Mouse (Mus musculus) hindbrain, embryonic 16.5 days (tissue): ENCODE measurements at regions not wholly inside any gene's neighbourhood (a gene's known extent, or its start where the extent isn't known, plus 50 kb on each side); places are given as distances from the start of the nearest gene placed in this dataset.

Experiments used
- ATAC-seq: fragments of 200-750 bp; cut with Nextera tagmentation; 2 replicates; pipeline ENCODE4 v1.8.0; 2017; ENCODE audit warnings: moderate TSS enrichment, moderate library complexity
- H3K27ac ChIP-seq: fragments of 300-500 bp; sonication (generic); 2 replicates; pipeline ENCODE4 v1.5.1; 2014; ENCODE audit warnings: low read depth, mild to moderate bottlenecking, control low read depth, low read length, moderate library complexity
- H3K27me3 ChIP-seq: fragments of 300-500 bp; sonication (generic); replicated peaks from 2 replicates; pipeline ENCODE4 v1.6.1; 2014; ENCODE audit warnings: low read length; ENCODE audit not compliant: control insufficient read depth, insufficient read depth
- H3K36me3 ChIP-seq: fragments of 300-500 bp; sonication (generic); 2 replicates; pipeline ENCODE4 v1.6.1; 2014; ENCODE audit warnings: mild to moderate bottlenecking, low read length, moderate library complexity, mixed read lengths; ENCODE audit not compliant: control insufficient read depth, insufficient read depth
- H3K4me1 ChIP-seq: fragments of 300-500 bp; sonication (generic); 2 replicates; pipeline ENCODE4 v1.6.1; 2014; ENCODE audit warnings: low read depth, low read length; ENCODE audit not compliant: control insufficient read depth, insufficient read depth
- H3K4me2 ChIP-seq: fragments of 300-500 bp; sonication (generic); 2 replicates; pipeline ENCODE4 v1.6.1; 2014; ENCODE audit warnings: mild to moderate bottlenecking, low read length, control low read depth, moderate library complexity
- H3K4me3 ChIP-seq: fragments of 300-500 bp; sonication (generic); 2 replicates; pipeline ENCODE4 v1.5.1; 2014; ENCODE audit warnings: mild to moderate bottlenecking, low read length, control low read depth, moderate library complexity
- H3K9ac ChIP-seq: fragments of 300-500 bp; sonication (generic); 2 replicates; pipeline ENCODE4 v1.6.1; 2014; ENCODE audit warnings: low read depth, mild to moderate bottlenecking, control low read depth, low read length, moderate library complexity
- H3K9me3 ChIP-seq: fragments of 300-500 bp; sonication (generic); 2 replicates; pipeline ENCODE4 v1.6.1; 2014; ENCODE audit warnings: mild to moderate bottlenecking, low read length, moderate library complexity; ENCODE audit not compliant: control insufficient read depth
- WGBS: fragments of 180-500 bp; shearing (Covaris S2); extraction: QIAGEN DNeasy Blood & Tissue Kit; methylation state at CpG from one replicate; pipeline ENCODE4 v1.1.7; 2014; 5-methylcytosine and 5-hydroxymethylcytosine counted together

GRCm38 (mm10) chr19:54733938-54734337, 393.1 kb downstream of the Gpam start:
- Histone ChIP-seq H3K9ac (no peak overlapping the region), H3K4me3 (no peak overlapping the region), H3K27me3 (no peaks in the 10 kb centered on the region), H3K9me3 (peaks cover 2% of the 10 kb centered on the region), H3K27ac (no peak overlapping the region), H3K4me1 (no peaks in the 10 kb centered on the region), H3K36me3 (no peaks in the 10 kb centered on the region), H3K4me2 (no peak overlapping the region)
- no peak for ATAC-seq
- WGBS, result 93% methylated on average over 2 of the region's 2 CpGs

- Histone ChIP-seq H3K4me1 (no peaks in the 10 kb centered on the region), H3K4me3 (no peak overlapping the region), H3K4me2 (no peak overlapping the region; the same call in 1 of the 2 replicates), H3K27me3 (no peaks in the 10 kb centered on the region), H3K9me3 (peaks cover 2% of the 10 kb centered on the region; the same call in 1 of the 2 replicates), H3K9ac (no peak overlapping the region), H3K36me3 (no peaks in the 10 kb centered on the region), H3K27ac (no peak overlapping the region)
- WGBS, result 61% methylated on average over 8 of the region's 8 CpGs
- no peak for ATAC-seq
Observed at GRCm38 (mm10) chr19:54731749-54732148, 395.3 kb downstream of the Gpam start.

GRCm38 (mm10) chr19:54731315-54731714, 395.7 kb downstream of the Gpam start:
- no peak overlapping the region for H3K4me3 ChIP-seq

GRCm38 (mm10) chr19:54730801-54731200, 396.2 kb downstream of the Gpam start:
- no peaks in the 10 kb centered on the region for H3K36me3 ChIP-seq
- H3K9me3 ChIP-seq, result no peaks in the 10 kb centered on the region
- H3K9ac ChIP-seq, result no peak overlapping the region
- H3K4me3 ChIP-seq, result no peak overlapping the region
- H3K27me3 ChIP-seq, result no peaks in the 10 kb centered on the region
- H3K4me1 ChIP-seq, result no peaks in the 10 kb centered on the region
- 76% methylated on average over 2 of the region's 2 CpGs for WGBS
- H3K27ac ChIP-seq, result no peak overlapping the region
- no peak for ATAC-seq
- H3K4me2 ChIP-seq, result no peak overlapping the region

More at GRCm38 (mm10) chr19:54731315-54731714, 395.7 kb downstream of the Gpam start:
- Histone ChIP-seq H3K9me3 (no peaks in the 10 kb centered on the region), H3K27ac (no peak overlapping the region), H3K27me3 (no peaks in the 10 kb centered on the region), H3K4me1 (no peaks in the 10 kb centered on the region), H3K9ac (no peak overlapping the region), H3K4me2 (no peak overlapping the region), H3K36me3 (no peaks in the 10 kb centered on the region)
- WGBS, result 86% methylated on average over 2 of the region's 2 CpGs
- ATAC-seq, result no peak

GRCm38 (mm10) chr19:54730296-54730695, 396.7 kb downstream of the Gpam start:
- H3K4me1 ChIP-seq, result no peaks in the 10 kb centered on the region
- ATAC-seq, result no peak
- H3K27ac ChIP-seq, result no peak overlapping the region
- H3K36me3 ChIP-seq, result no peaks in the 10 kb centered on the region
- H3K27me3 ChIP-seq, result no peaks in the 10 kb centered on the region
- H3K4me3 ChIP-seq, result no peak overlapping the region
- no peak overlapping the region for H3K4me2 ChIP-seq
- WGBS, result 90% methylated on average over 2 of the region's 2 CpGs
- no peaks in the 10 kb centered on the region for H3K9me3 ChIP-seq
- H3K9ac ChIP-seq, result no peak overlapping the region

- ATAC-seq, result no peak
- no peak overlapping the region for H3K27ac ChIP-seq
Observed at GRCm38 (mm10) chr19:54722091-54722490, 404.9 kb downstream of the Gpam start.

GRCm38 (mm10) chr19:54697411-54697810, 429.6 kb downstream of the Gpam start:
- no peaks in the 10 kb centered on the region for H3K36me3 ChIP-seq
- H3K9me3 ChIP-seq, result no peaks in the 10 kb centered on the region
- no peaks in the 10 kb centered on the region for H3K27me3 ChIP-seq
- no peak overlapping the region for H3K9ac ChIP-seq
- H3K4me2 ChIP-seq, result no peak overlapping the region
- no peak overlapping the region for H3K27ac ChIP-seq
- no peak overlapping the region for H3K4me3 ChIP-seq
- H3K4me1 ChIP-seq, result no peaks in the 10 kb centered on the region
- 90% methylated on average over 8 of the region's 8 CpGs for WGBS
- ATAC-seq, result no peak

More at GRCm38 (mm10) chr19:54722091-54722490, 404.9 kb downstream of the Gpam start:
- Histone ChIP-seq H3K36me3 (no peaks in the 10 kb centered on the region), H3K4me2 (no peak overlapping the region), H3K9ac (no peak overlapping the region), H3K9me3 (no peaks in the 10 kb centered on the region), H3K27me3 (no peaks in the 10 kb centered on the region), H3K4me3 (no peak overlapping the region), H3K4me1 (no peaks in the 10 kb centered on the region)
- WGBS, result 47% methylated on average over 2 of the region's 2 CpGs

- Histone ChIP-seq H3K4me2 (no peak overlapping the region), H3K9ac (no peak overlapping the region), H3K27ac (no peak overlapping the region), H3K4me1 (no peaks in the 10 kb centered on the region), H3K4me3 (no peak overlapping the region), H3K36me3 (no peaks in the 10 kb centered on the region), H3K27me3 (no peaks in the 10 kb centered on the region), H3K9me3 (no peaks in the 10 kb centered on the region)
- no peak for ATAC-seq
- 93% methylated on average over 3 of the region's 3 CpGs for WGBS
Observed at GRCm38 (mm10) chr19:54693714-54694113, 433.3 kb downstream of the Gpam start.

- ATAC-seq, result no peak
- H3K4me3 ChIP-seq, result no peak overlapping the region
- no peak overlapping the region for H3K27ac ChIP-seq
- no peak overlapping the region for H3K4me2 ChIP-seq
- WGBS, result 92% methylated on average over 1 of the region's 1 CpGs
- no peak overlapping the region for H3K9ac ChIP-seq
- no peaks in the 10 kb centered on the region for H3K9me3 ChIP-seq
- no peaks in the 10 kb centered on the region for H3K4me1 ChIP-seq
- no peaks in the 10 kb centered on the region for H3K27me3 ChIP-seq
- H3K36me3 ChIP-seq, result no peaks in the 10 kb centered on the region
Observed at GRCm38 (mm10) chr19:54693094-54693493, 433.9 kb downstream of the Gpam start.

GRCm38 (mm10) chr19:54691861-54692260, 435.2 kb downstream of the Gpam start:
- ATAC-seq, result no peak
- Histone ChIP-seq H3K9ac (no peak overlapping the region), H3K4me3 (no peak overlapping the region), H3K36me3 (no peaks in the 10 kb centered on the region), H3K4me1 (no peaks in the 10 kb centered on the region), H3K27me3 (no peaks in the 10 kb centered on the region), H3K4me2 (no peak overlapping the region), H3K27ac (no peak overlapping the region), H3K9me3 (no peaks in the 10 kb centered on the region)
- WGBS, result 88% methylated on average over 1 of the region's 1 CpGs
